Mouse (Mus musculus) heart, postnatal 0 days (tissue): ENCODE measurements at regions not wholly inside any gene's neighbourhood (a gene's known extent, or its start where the extent isn't known, plus 50 kb on each side); places are given as distances from the start of the nearest gene placed in this dataset.

Experiments used
- CTCF ChIP-seq: IDR thresholded peaks from 2 replicates; pipeline ENCODE4 v1.5.1; 2016; ENCODE audit warnings: antibody characterized with exemption, control low read depth, low read depth
- EP300 ChIP-seq: IDR thresholded peaks from 2 replicates; pipeline ENCODE4 v1.6.1; 2016; ENCODE audit warnings: antibody characterized with exemption, low read depth

DNA sequence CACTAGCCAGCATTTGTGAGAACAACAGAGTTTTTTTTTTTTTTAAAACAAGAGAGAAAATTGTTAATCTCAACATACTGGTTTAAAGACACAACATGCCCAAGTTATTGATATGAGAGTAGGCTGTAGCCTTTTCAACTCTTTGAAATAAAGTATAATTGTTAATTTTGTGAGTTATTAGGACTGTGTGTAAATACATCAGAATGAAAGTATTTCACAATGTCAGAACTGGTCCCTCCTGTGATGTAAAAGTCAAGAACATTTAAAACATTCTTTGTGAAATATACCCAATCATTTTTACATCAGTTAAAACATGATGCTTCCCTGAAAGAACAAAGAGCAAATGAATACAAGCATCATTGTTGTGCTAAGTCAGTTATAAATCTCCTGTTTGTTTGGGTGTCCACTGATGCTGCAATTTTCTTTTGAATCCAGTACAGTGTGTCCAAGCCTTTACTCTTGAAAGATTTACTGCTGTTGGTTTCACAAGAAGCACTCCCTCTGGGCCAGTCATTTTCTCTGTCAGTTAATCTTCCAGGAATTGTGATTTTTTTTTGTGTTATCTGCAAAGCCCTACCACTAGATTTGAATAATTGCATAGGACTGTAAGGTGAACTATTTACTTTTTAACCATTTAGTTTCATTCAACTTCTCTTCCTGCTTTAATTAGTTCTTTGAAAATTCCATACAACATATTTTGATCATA lies 148.5 kb downstream of the Hira start:
- no peak for TF ChIP-seq CTCF
- TF ChIP-seq EP300, result no peak
